Mouse (Mus musculus) midbrain, postnatal 0 days (tissue): ENCODE measurements around the gene Uap1l1. TPM values are rescaled to one million over a fixed set of nuclear protein-coding genes. Genes with fewer than 3 reads are reported as not detected.

Experiments
- ATAC-seq: fragments of 200-750 bp; cut with Nextera tagmentation; 2 replicates; pipeline ENCODE4 v1.8.0; 2017; ENCODE audit warnings: moderate number of reproducible peaks, mild to moderate bottlenecking, moderate TSS enrichment, moderate library complexity; ENCODE audit not compliant: low FRiP score
- DNase-seq: peaks from one replicate; pipeline ENCODE4 v3.0.0-alpha.2; 2015; ENCODE audit warnings: low spot score
- H3K27ac ChIP-seq: fragments of 300-500 bp; sonication (generic); 2 replicates; pipeline ENCODE4 v1.5.1; 2014; ENCODE audit warnings: low read depth, mild to moderate bottlenecking, low read length, mixed read lengths
- H3K27me3 ChIP-seq: fragments of 300-500 bp; sonication (generic); 2 replicates; pipeline ENCODE4 v1.6.1; 2014; ENCODE audit warnings: low read length, control low read depth, mixed read lengths; ENCODE audit not compliant: insufficient read depth
- H3K36me3 ChIP-seq: fragments of 300-500 bp; sonication (generic); 2 replicates; pipeline ENCODE4 v1.6.1; 2014; ENCODE audit warnings: low read length, control low read depth, mixed read lengths; ENCODE audit not compliant: insufficient read depth
- H3K4me1 ChIP-seq: fragments of 300-500 bp; sonication (generic); 2 replicates; pipeline ENCODE4 v1.6.1; 2014; ENCODE audit warnings: mild to moderate bottlenecking, control low read depth, antibody characterized with exemption, low read length, mixed read lengths; ENCODE audit not compliant: insufficient read depth
- H3K4me2 ChIP-seq: fragments of 300-500 bp; sonication (generic); 2 replicates; pipeline ENCODE4 v1.6.1; 2014; ENCODE audit warnings: low read depth, mild to moderate bottlenecking, low read length, mixed read lengths; ENCODE audit not compliant: poor library complexity, severe bottlenecking
- H3K4me3 ChIP-seq: fragments of 300-500 bp; sonication (generic); 2 replicates; pipeline ENCODE4 v1.5.1; 2014; ENCODE audit warnings: low read depth, mild to moderate bottlenecking, low read length, moderate library complexity
- H3K9ac ChIP-seq: fragments of 300-500 bp; sonication (generic); replicated peaks from 2 replicates; pipeline ENCODE4 v1.6.1; 2014; ENCODE audit warnings: mild to moderate bottlenecking, low read length, moderate library complexity, mixed read lengths; ENCODE audit not compliant: poor library complexity, severe bottlenecking
- H3K9me3 ChIP-seq: fragments of 300-500 bp; sonication (generic); 2 replicates; pipeline ENCODE4 v1.6.1; 2016; ENCODE audit warnings: low read length, control low read depth
- CTCF ChIP-seq: IDR thresholded peaks from 2 replicates; pipeline ENCODE4 v1.5.1; 2016; ENCODE audit warnings: antibody characterized with exemption, mild to moderate bottlenecking
- WGBS: fragments of 180-500 bp; shearing (Covaris S2); extraction: QIAGEN DNeasy Blood & Tissue Kit; methylation state at CpG from one replicate; pipeline ENCODE4 v1.1.7; 2014; 5-methylcytosine and 5-hydroxymethylcytosine counted together
- polyA plus RNA-seq: library from polyadenylated mRNA; unstranded; fragments of >200 nt; fragmentation: Nextera tagmentation; extraction: Ambion mirVana; gene quantifications from 2 replicates; pipeline ENCODE4 v1.2.1, GENCODE M21; 2015
- total RNA-seq: library from RNA; depleted of rRNA; stranded (reverse); fragments of >200 nt; gene quantifications from 2 replicates; pipeline ENCODE4 v1.2.3, GENCODE M21; 2014

Gene Uap1l1
- total and polyA plus RNA-seq, 2 experiments from 2014 or later = 9.9 to 11.7 TPM

- H3K27me3 ChIP-seq = peaks cover 29% of the 10 kb centered on the region
- H3K27ac ChIP-seq = no peak overlapping the region
- peak; percentile 78 for TF ChIP-seq CTCF
- DNase-seq (peak; percentile 68), ATAC-seq (no peak)
- H3K4me3 ChIP-seq = peak overlapping the region; percentile 26
- WGBS = 2% methylated on average over 17 of the region's 17 CpGs
- no peaks in the 10 kb centered on the region for H3K36me3 ChIP-seq
- peak overlapping the region; percentile 56 for H3K4me2 ChIP-seq
- no peak overlapping the region for H3K9ac ChIP-seq
- peaks cover 18% of the 10 kb centered on the region for H3K4me1 ChIP-seq
- H3K9me3 ChIP-seq = no peaks in the 10 kb centered on the region
Measured at GRCm38 (mm10) chr2:25400764-25401163, 35.3 kb upstream of the Uap1l1 start.

GRCm38 (mm10) chr2:25400291-25400690, 34.8 kb upstream of the Uap1l1 start:
- 21% methylated on average over 16 of the region's 16 CpGs for WGBS
- DNase-seq (no peak), ATAC-seq (no peak)
- Histone ChIP-seq H3K4me2 (peak overlapping the region; percentile 56), H3K4me3 (peak overlapping the region; percentile 26), H3K9ac (no peak overlapping the region), H3K9me3 (no peaks in the 10 kb centered on the region), H3K27ac (no peak overlapping the region), H3K4me1 (peaks cover 20% of the 10 kb centered on the region), H3K27me3 (peaks cover 32% of the 10 kb centered on the region), H3K36me3 (no peaks in the 10 kb centered on the region)
- no peak for TF ChIP-seq CTCF

GRCm38 (mm10) chr2:25399051-25399450, 33.6 kb upstream of the Uap1l1 start, which contains the start of gene Npdc1:
Npdc1 (plus strand) TSS chr2:25399351.
- H3K36me3 ChIP-seq = no peaks in the 10 kb centered on the region
- no peak within 1 kb of the TSS for H3K4me2 ChIP-seq
- no peak within 1 kb of the TSS for H3K9ac ChIP-seq
- no peak for DNase-seq
- H3K9me3 ChIP-seq = no peaks in the 10 kb centered on the region
- H3K27ac ChIP-seq = no peak within 1 kb of the TSS
- 77% methylated on average over 8 of the region's 8 CpGs for WGBS
- H3K27me3 ChIP-seq = peaks cover 40% of the 10 kb centered on the region
- ATAC-seq = no peak
- H3K4me3 ChIP-seq = no peak within 1 kb of the TSS
- H3K4me1 ChIP-seq = peaks cover 15% of the 10 kb centered on the region
- TF ChIP-seq CTCF = no peak

- ATAC-seq (no peak), DNase-seq (no peak)
- Histone ChIP-seq H3K27me3 (peaks cover 40% of the 10 kb centered on the region), H3K4me3 (no peak overlapping the region), H3K9ac (no peak overlapping the region), H3K36me3 (no peaks in the 10 kb centered on the region), H3K4me2 (no peak overlapping the region), H3K9me3 (no peaks in the 10 kb centered on the region), H3K27ac (no peak overlapping the region), H3K4me1 (peaks cover 13% of the 10 kb centered on the region; the same call in 1 of the 2 replicates)
- whole genome bisulfite sequencing = 92% methylated on average over 7 of the region's 7 CpGs
- no peak for TF ChIP-seq CTCF
Measured at GRCm38 (mm10) chr2:25398065-25398464, 32.6 kb upstream of the Uap1l1 start.

- no peak for ATAC-seq
- H3K9me3 ChIP-seq = no peaks in the 10 kb centered on the region
- peaks cover 40% of the 10 kb centered on the region for H3K27me3 ChIP-seq
- peaks cover 13% of the 10 kb centered on the region; the same call in 1 of the 2 replicates for H3K4me1 ChIP-seq
- no peak for DNase-seq
- H3K4me3 ChIP-seq = no peak overlapping the region
- H3K27ac ChIP-seq = no peak overlapping the region
- no peaks in the 10 kb centered on the region for H3K36me3 ChIP-seq
- no peak overlapping the region for H3K4me2 ChIP-seq
- WGBS = 60% methylated on average over 1 of the region's 1 CpGs
- H3K9ac ChIP-seq = no peak overlapping the region
- TF ChIP-seq CTCF = no peak
Measured at GRCm38 (mm10) chr2:25397010-25397409, 31.5 kb upstream of the Uap1l1 start.

- no peak overlapping the region for H3K9ac ChIP-seq
- no peaks in the 10 kb centered on the region for H3K36me3 ChIP-seq
- no peak overlapping the region for H3K27ac ChIP-seq
- WGBS = 27% methylated on average over 3 of the region's 3 CpGs
- no peak for TF ChIP-seq CTCF
- peaks cover 40% of the 10 kb centered on the region for H3K27me3 ChIP-seq
- H3K9me3 ChIP-seq = no peaks in the 10 kb centered on the region
- DNase-seq (peak; percentile 36), ATAC-seq (no peak)
- H3K4me1 ChIP-seq = peaks cover 13% of the 10 kb centered on the region; the same call in 1 of the 2 replicates
- H3K4me2 ChIP-seq = peak overlapping the region; percentile 62
- peak overlapping the region; percentile 34 for H3K4me3 ChIP-seq
Measured at GRCm38 (mm10) chr2:25396597-25396983, 31.1 kb upstream of the Uap1l1 start.
